17 mouse cellular contexts compared by ENCODE assay signal in the genomic region with DNA sequence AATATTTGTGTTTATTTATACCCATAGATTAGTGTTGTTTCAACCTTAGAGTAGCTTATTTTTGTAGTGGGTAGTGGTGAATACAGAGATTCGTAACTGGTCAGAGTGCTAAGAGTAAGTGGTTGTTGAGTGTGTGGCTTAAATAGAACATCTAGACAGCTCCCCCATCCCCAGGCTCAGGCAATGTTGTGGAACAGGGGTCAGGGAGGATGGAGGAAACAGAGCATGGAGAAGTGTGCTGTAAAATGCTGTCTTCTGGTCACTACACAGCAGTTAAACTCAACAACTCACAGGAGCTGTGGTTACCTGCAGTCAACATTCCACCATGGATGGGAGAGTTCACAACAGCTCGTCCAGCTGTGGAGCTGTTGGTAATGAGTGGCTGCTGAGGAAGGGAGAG.
"Had no signal": no experiment of that assay in that cellular context is flagged by ENCODE, and none has a peak within 500 bp of the region (broad histone marks: within the 10 kb centered on the region; RNA-seq: fewer than 3 reads in every experiment).

No protein-coding gene starts in this region.

- H3K4me1 ChIP-seq: lung, embryonic 15.5 days; megakaryocyte, embryonic 14.5 days; midbrain, embryonic 13.5 days; midbrain, embryonic 15.5 days; neural tube, embryonic 12.5 days; stomach, embryonic 15.5 days had no signal

- DNase-seq: lung, adult 2 months; lung, postnatal 14 days; lung, postnatal 36 days; right cerebral cortex, postnatal 14 days; thymus, adult 2 months; thymus, postnatal 25 days; thymus, postnatal 4 days had no signal

- ATAC-seq: lung, postnatal 0 days; midbrain, embryonic 13.5 days; midbrain, embryonic 15.5 days had no signal

- H3K27ac ChIP-seq: lung, embryonic 15.5 days; macrophage; midbrain, embryonic 13.5 days; midbrain, embryonic 15.5 days; neural tube, embryonic 12.5 days; stomach, embryonic 15.5 days; stomach, postnatal 0 days had no signal

- H3K4me2 ChIP-seq: lung, embryonic 15.5 days; midbrain, embryonic 11.5 days; midbrain, embryonic 13.5 days; midbrain, embryonic 15.5 days; neural tube, embryonic 12.5 days; stomach, embryonic 15.5 days had no signal

- H3K9ac ChIP-seq: lung, embryonic 15.5 days; midbrain, embryonic 13.5 days; midbrain, embryonic 15.5 days; neural tube, embryonic 12.5 days; stomach, embryonic 15.5 days had no signal

- H3K9me3 ChIP-seq: lung, embryonic 15.5 days; midbrain, embryonic 13.5 days; midbrain, embryonic 15.5 days; neural tube, embryonic 12.5 days; stomach, embryonic 15.5 days had no signal

- H3K36me3 ChIP-seq: midbrain, embryonic 15.5 days; neural tube, embryonic 12.5 days; stomach, embryonic 15.5 days had no signal

- H3K27me3 ChIP-seq: lung, embryonic 15.5 days; megakaryocyte, embryonic 14.5 days; midbrain, embryonic 13.5 days; midbrain, embryonic 15.5 days; neural tube, embryonic 12.5 days; stomach, embryonic 15.5 days had no signal

- H3K4me3 ChIP-seq: lung, embryonic 15.5 days; megakaryocyte, embryonic 14.5 days; midbrain, embryonic 13.5 days; midbrain, embryonic 15.5 days; neural tube, embryonic 12.5 days; stomach, embryonic 15.5 days had no signal
